Mouse (Mus musculus): ENCODE results near the gene Fa2h. TPM values are rescaled to one million over a fixed set of nuclear protein-coding genes. Genes with fewer than 3 reads are reported as not detected.

The Fa2h gene
- polyA plus RNA-seq, 1 experiment from 2014 or later: 0.13 TPM

DNA sequence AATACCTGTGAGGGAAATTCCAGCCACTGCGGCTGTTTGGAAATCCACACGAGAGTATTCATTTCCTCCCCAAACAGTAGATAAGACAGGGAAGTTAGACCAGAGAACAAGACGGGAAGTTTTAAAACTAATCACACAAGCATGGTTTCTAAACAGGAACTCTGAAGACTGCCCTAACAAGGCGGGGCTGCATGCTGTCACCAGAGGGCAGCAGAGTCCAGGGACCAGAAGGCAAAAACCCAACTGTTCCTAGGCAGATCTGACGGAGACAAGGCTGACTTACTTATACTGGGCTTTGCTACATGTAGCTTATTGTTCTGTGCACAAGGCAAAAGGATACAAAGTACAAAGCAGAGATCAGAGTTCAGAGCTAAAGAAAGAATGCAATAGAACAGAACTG, 50.4 kb downstream of the Fa2h start:
- Histone ChIP-seq H3K9me3 (replicated peaks; ENCODE audit: control insufficient read depth, low read length) (no peaks in the 10 kb centered on the region), H3K27me3 (ENCODE audit: control insufficient read depth, insufficient read depth, low read depth, low read length) (no peaks in the 10 kb centered on the region; the same call in 1 of the 2 replicates), H3K27ac (ENCODE audit: low read length) (no peak overlapping the region), H3K4me1 (ENCODE audit: control insufficient read depth, low read depth, low read length) (peaks cover 3% of the 10 kb centered on the region; the same call in 1 of the 2 replicates), H3K9ac (ENCODE audit: low read depth, low read length) (no peak overlapping the region), H3K4me2 (ENCODE audit: low read depth, low read length) (no peak overlapping the region), H3K4me3 (ENCODE audit: low read depth, low read length) (no peak overlapping the region), H3K36me3 (ENCODE audit: control insufficient read depth, insufficient read depth) (no peaks in the 10 kb centered on the region)
- WGBS (ENCODE audit: insufficient replicate concordance): 6% methylated on average over 5 of the region's 5 CpGs
- ATAC-seq (ENCODE audit: low read depth): no peak

DNA sequence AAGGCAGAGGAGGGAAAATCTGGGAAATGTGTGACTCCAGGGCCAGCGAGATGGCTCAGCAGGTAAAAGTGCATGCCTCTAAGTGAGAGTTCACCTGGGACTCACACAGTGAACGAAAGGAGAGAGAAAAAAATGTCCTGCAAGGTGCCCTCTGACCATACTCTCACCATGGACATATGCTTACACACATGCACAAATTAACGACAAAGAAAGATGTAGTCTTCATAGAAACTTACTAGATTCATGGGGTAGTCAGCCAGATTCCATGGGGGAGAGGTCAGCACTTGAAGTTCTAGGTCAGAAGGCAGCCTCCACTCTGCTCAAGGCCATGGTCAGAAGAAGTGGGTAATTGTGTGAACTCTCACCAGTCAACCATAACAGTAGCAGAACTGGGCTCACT, 53.4 kb downstream of the Fa2h start:
- Histone ChIP-seq H3K4me1 (ENCODE audit: control insufficient read depth, low read depth, low read length) (peaks cover 3% of the 10 kb centered on the region; the same call in 1 of the 2 replicates), H3K36me3 (ENCODE audit: control insufficient read depth, insufficient read depth) (no peaks in the 10 kb centered on the region), H3K27me3 (ENCODE audit: control insufficient read depth, insufficient read depth, low read depth, low read length) (no peaks in the 10 kb centered on the region; the same call in 1 of the 2 replicates), H3K9ac (ENCODE audit: low read depth, low read length) (no peak overlapping the region), H3K4me2 (ENCODE audit: low read depth, low read length) (no peak overlapping the region), H3K27ac (ENCODE audit: low read length) (no peak overlapping the region), H3K9me3 (replicated peaks; ENCODE audit: control insufficient read depth, low read length) (no peaks in the 10 kb centered on the region), H3K4me3 (ENCODE audit: low read depth, low read length) (no peak overlapping the region)
- WGBS (ENCODE audit: insufficient replicate concordance): 65% methylated on average over 3 of the region's 3 CpGs
- no peak for ATAC-seq (ENCODE audit: low read depth)

DNA sequence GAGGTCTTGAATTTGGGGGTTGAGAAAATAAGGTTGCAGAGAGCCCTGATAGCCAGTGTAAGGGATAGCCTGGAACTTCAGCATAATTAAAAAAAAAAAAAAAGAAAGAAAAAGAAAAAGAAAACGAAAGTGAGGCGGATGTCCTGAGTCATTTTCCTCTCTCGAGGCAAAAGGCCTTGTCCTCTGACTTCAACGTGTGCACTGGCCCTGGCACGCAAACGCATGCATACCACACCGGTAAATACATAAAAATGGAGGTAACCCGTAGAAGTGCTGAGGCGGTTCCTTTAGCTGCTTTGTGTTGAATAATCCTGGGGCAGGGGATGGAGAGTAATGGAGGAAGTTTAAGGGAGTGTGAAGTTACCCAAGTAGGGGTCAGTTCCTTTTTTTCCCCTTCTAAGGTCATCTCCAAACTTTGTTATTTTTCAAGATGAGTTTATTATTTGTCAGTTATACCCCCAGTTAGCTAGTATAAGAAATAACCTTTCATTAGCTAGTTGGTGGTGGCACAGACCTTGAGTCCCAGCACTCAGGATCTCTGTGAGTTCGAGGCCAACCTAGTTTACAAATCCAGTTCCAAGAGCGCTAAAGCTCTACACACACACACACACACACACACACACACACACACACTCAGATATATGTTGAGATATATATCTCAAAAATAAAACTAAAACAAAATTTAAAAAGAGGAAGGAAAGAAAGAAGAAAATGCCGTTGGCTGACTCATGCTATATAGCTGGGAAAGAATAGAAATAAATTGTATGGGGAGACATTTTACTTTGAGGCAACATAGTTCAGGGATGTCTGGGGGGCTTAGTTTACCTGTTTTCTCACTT, 55.0 kb downstream of the Fa2h start:
- Histone ChIP-seq H3K27me3 (ENCODE audit: control insufficient read depth, insufficient read depth, low read depth, low read length) (no peaks in the 10 kb centered on the region; the same call in 1 of the 2 replicates), H3K4me1 (ENCODE audit: control insufficient read depth, low read depth, low read length) (peaks cover 3% of the 10 kb centered on the region; the same call in 1 of the 2 replicates), H3K36me3 (ENCODE audit: control insufficient read depth, insufficient read depth) (no peaks in the 10 kb centered on the region), H3K4me3 (ENCODE audit: low read depth, low read length) (peak overlapping the region; percentile 61), H3K9ac (ENCODE audit: low read depth, low read length) (no peak overlapping the region; the same call in 1 of the 2 replicates), H3K4me2 (ENCODE audit: low read depth, low read length) (peak overlapping the region; percentile 75), H3K27ac (ENCODE audit: low read length) (peak overlapping the region; percentile 26; the same call in 1 of the 2 replicates), H3K9me3 (replicated peaks; ENCODE audit: control insufficient read depth, low read length) (no peaks in the 10 kb centered on the region)
- WGBS (ENCODE audit: insufficient replicate concordance): 21% methylated on average over 12 of the region's 12 CpGs
- ATAC-seq (ENCODE audit: low read depth): no peak

DNA sequence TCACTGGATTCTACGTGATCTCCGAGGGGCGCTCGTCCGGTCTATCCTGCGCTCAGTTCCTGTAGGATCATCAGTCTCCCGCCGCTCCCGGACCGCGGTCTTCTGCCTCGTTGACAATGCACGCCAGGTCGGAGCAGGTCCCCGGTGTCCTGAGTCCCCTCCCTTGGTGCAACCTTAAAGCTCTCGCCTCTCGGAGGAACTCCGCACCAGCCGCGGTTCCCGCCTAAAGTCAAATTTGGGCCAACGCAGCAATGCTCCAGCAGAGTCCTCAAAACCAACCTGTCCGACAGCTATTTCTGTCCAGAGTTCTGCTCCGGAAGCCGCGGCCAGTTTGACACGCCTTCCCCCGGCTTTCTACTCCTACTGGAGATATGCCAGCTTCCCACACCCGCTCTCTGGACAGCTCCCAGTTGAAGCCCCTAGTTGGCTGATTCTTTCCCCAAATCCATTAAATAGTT, 55.7 kb downstream of the Fa2h start, which contains the start of gene Mlkl:
Gene Mlkl, minus strand, starts transcription at position 288 of the 458 bp plus-strand sequence.
- H3K9me3 ChIP-seq (replicated peaks; ENCODE audit: control insufficient read depth, low read length): no peaks in the 10 kb centered on the region
- WGBS (ENCODE audit: insufficient replicate concordance): under 1% methylated on average over 29 of the region's 29 CpGs
- H3K27me3 ChIP-seq (ENCODE audit: control insufficient read depth, insufficient read depth, low read depth, low read length): no peaks in the 10 kb centered on the region; the same call in 1 of the 2 replicates
- H3K4me3 ChIP-seq (ENCODE audit: low read depth, low read length): peak within 1 kb of the TSS; percentile 61
- peak within 1 kb of the TSS; percentile 26 for H3K27ac ChIP-seq (ENCODE audit: low read length)
- H3K4me1 ChIP-seq (ENCODE audit: control insufficient read depth, low read depth, low read length): peaks cover 3% of the 10 kb centered on the region; the same call in 1 of the 2 replicates
- 0 out of 2 replicates have a peak, but pooled peaks have one; percentile 37 for ATAC-seq (ENCODE audit: low read depth)
- peak within 1 kb of the TSS; percentile 75 for H3K4me2 ChIP-seq (ENCODE audit: low read depth, low read length)
- peak within 1 kb of the TSS; percentile 52 for H3K9ac ChIP-seq (ENCODE audit: low read depth, low read length)
- H3K36me3 ChIP-seq (ENCODE audit: control insufficient read depth, insufficient read depth): no peaks in the 10 kb centered on the region

DNA sequence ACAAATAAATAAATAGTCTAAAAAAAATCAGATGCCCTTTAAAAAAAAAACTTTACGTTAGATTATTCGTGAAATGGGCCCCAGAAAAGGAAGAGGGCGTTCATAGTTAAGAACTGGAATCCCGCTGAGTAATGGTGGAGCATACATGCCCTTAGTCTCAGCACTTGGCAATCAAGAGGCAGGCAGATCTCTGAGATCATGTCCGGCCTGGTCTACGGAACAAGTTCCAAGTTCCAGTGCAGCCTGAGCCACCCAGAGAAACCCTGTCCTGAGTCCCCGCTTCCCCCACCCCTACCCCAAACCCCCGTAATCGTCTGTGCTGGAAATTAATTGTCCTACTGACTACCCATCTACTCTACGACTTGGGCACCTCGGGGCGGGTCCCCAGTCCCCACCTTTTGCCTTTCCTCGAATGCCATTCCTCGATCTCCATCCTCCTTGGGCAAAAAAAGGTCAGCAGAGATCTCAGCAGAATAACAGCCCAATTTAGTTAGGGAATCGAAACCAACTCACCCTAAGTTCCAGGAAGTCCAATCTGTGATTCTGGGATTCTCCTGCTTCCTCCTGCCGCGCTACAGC, 56.2 kb downstream of the Fa2h start:
- Histone ChIP-seq H3K27me3 (ENCODE audit: control insufficient read depth, insufficient read depth, low read depth, low read length) (no peaks in the 10 kb centered on the region; the same call in 1 of the 2 replicates), H3K36me3 (ENCODE audit: control insufficient read depth, insufficient read depth) (no peaks in the 10 kb centered on the region), H3K4me2 (ENCODE audit: low read depth, low read length) (peak overlapping the region; percentile 75), H3K9me3 (replicated peaks; ENCODE audit: control insufficient read depth, low read length) (no peaks in the 10 kb centered on the region), H3K4me1 (ENCODE audit: control insufficient read depth, low read depth, low read length) (peaks cover 3% of the 10 kb centered on the region; the same call in 1 of the 2 replicates), H3K9ac (ENCODE audit: low read depth, low read length) (peak overlapping the region; percentile 52), H3K4me3 (ENCODE audit: low read depth, low read length) (peak overlapping the region; percentile 61), H3K27ac (ENCODE audit: low read length) (peak overlapping the region; percentile 21; the same call in 1 of the 2 replicates)
- 8% methylated on average over 17 of the region's 17 CpGs for WGBS (ENCODE audit: insufficient replicate concordance)
- ATAC-seq (ENCODE audit: low read depth): 0 out of 2 replicates have a peak, but pooled peaks have one; percentile 35

DNA sequence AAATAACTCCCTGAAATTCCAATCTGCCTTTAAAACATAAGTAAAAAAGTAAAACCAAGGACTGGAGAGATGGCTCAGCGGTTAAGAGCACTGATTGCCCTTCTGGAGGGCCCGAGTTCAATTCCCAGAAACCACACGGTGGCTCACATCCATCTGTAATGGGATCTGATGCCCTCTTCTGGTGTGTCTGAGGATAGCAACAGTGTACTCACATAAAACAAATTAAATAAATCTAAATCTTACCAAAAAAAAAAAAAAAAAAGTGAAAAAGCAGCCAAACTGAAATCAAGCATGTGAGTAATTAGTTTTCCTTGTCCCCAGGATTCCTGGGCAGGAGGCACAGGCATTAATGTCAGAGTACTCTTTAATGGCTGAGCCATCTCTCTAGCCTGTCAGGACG, 56.9 kb downstream of the Fa2h start:
- Histone ChIP-seq H3K4me1 (ENCODE audit: control insufficient read depth, low read depth, low read length) (peaks cover 3% of the 10 kb centered on the region; the same call in 1 of the 2 replicates), H3K27me3 (ENCODE audit: control insufficient read depth, insufficient read depth, low read depth, low read length) (no peaks in the 10 kb centered on the region; the same call in 1 of the 2 replicates), H3K27ac (ENCODE audit: low read length) (no peak overlapping the region), H3K4me2 (ENCODE audit: low read depth, low read length) (0 out of 2 replicates have a peak overlapping the region, but pooled peaks have one; percentile 75), H3K9me3 (replicated peaks; ENCODE audit: control insufficient read depth, low read length) (no peaks in the 10 kb centered on the region), H3K4me3 (ENCODE audit: low read depth, low read length) (no peak overlapping the region), H3K36me3 (ENCODE audit: control insufficient read depth, insufficient read depth) (no peaks in the 10 kb centered on the region), H3K9ac (ENCODE audit: low read depth, low read length) (no peak overlapping the region)
- no peak for ATAC-seq (ENCODE audit: low read depth)
- 65% methylated on average over 4 of the region's 4 CpGs for WGBS (ENCODE audit: insufficient replicate concordance)

DNA sequence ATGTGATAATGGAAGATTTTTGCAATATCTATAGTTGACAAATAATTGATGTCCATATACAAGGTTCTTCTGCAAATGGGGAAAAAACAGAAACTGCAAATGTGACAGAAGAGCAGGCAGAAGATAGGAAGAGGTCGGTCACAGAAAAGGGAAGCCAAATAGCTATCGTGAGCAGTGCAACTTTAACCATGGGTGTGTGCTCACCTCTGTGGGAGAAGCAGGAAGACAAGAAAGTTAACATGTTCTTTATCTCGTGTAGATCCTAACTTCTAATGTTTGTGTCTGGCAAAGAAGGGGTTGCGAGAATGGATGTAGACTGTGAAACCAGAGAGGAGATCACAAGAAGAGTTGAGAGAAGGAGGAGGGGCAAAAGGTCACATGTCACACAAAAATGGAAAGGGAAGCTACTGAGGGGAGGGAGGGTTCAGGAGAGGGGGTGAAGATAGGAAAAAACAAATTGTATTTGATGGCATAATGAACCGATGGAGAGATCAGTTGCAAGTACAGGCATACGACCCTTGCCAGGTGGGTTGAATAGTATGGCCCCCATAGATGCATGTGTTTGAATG, 68.3 kb downstream of the Fa2h start:
- H3K4me1 ChIP-seq (ENCODE audit: control insufficient read depth, low read depth, low read length): no peaks in the 10 kb centered on the region
- ATAC-seq (ENCODE audit: low read depth): no peak
- H3K27ac ChIP-seq (ENCODE audit: low read length): no peak overlapping the region
- no peaks in the 10 kb centered on the region for H3K36me3 ChIP-seq (ENCODE audit: control insufficient read depth, insufficient read depth)
- no peaks in the 10 kb centered on the region for H3K27me3 ChIP-seq (ENCODE audit: control insufficient read depth, insufficient read depth, low read depth, low read length)
- 45% methylated on average over 6 of the region's 6 CpGs for WGBS (ENCODE audit: insufficient replicate concordance)
- no peaks in the 10 kb centered on the region for H3K9me3 ChIP-seq (replicated peaks; ENCODE audit: control insufficient read depth, low read length)
- H3K4me3 ChIP-seq (ENCODE audit: low read depth, low read length): no peak overlapping the region
- no peak overlapping the region for H3K4me2 ChIP-seq (ENCODE audit: low read depth, low read length)
- no peak overlapping the region for H3K9ac ChIP-seq (ENCODE audit: low read depth, low read length)

DNA sequence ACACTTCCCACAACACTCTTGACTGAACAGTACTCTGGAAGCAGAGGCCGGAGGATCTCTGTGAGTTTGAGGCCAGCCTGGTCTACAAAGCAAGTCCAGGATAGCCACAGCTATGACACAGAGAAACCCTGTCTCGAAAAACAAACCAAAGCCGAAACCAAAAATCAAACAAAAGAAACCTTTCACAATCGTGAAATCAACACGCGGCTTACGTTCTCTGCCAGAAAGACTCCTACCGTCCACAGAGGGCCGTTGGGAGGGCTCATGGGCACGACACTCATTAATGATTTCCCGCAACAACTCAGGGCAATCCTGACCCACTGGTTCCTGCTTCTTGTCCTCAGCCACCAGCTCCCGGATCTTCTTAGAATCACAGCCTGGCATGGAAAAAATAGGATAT, 78.9 kb downstream of the Fa2h start:
- Histone ChIP-seq H3K4me2 (ENCODE audit: low read depth, low read length) (no peak overlapping the region), H3K4me1 (ENCODE audit: control insufficient read depth, low read depth, low read length) (peaks cover 9% of the 10 kb centered on the region), H3K9me3 (replicated peaks; ENCODE audit: control insufficient read depth, low read length) (no peaks in the 10 kb centered on the region), H3K36me3 (ENCODE audit: control insufficient read depth, insufficient read depth) (no peaks in the 10 kb centered on the region), H3K9ac (ENCODE audit: low read depth, low read length) (no peak overlapping the region), H3K27me3 (ENCODE audit: control insufficient read depth, insufficient read depth, low read depth, low read length) (no peaks in the 10 kb centered on the region), H3K4me3 (ENCODE audit: low read depth, low read length) (no peak overlapping the region), H3K27ac (ENCODE audit: low read length) (no peak overlapping the region)
- ATAC-seq (ENCODE audit: low read depth): no peak
- 74% methylated on average over 12 of the region's 12 CpGs for WGBS (ENCODE audit: insufficient replicate concordance)
